Mouse (Mus musculus): ENCODE data around the gene Mrpl24. TPM values are rescaled to one million over a fixed set of nuclear protein-coding genes. Genes with fewer than 3 reads are reported as not detected.

Mrpl24 gene
- total RNA-seq, 2 experiments from 2014 or later: 44.6 to 54.9 TPM

DNA sequence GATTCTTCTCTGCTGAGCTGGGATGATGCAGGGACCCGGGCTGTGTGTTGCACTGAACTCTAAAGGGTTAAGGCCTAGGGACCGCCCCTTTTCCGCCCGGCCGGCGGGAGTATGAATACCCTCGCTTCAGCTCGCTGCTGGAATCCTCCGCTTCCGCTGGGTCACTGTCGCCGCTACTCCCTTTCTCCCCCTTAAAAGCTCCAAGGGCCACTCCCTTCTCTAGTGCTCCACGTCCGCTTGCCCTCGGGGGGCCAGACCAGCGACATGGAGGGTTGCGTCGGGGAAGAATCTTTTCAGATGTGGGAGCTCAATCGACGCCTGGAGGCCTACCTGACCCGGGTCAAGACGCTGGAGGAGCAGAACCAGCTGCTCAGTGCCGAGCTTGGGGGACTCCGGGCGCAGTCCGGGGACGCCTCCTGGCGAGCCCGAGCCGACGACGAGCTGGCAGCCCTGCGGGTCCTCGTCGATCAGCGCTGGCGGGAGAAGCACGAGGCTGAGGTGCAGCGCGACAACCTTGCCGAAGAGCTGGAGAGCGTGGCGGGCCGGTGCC is 51.7 kb downstream of the Mrpl24 start, which contains the start of gene Nes:
Nes (plus strand) TSS at position 140 of the 550 bp plus-strand sequence.
- intact Hi-C loops (cut with DNase I): loop anchor here (1.0 to 2.0 kb wide), 2 partner anchors 16 to 102 kb away; no protein-coding TSS in a partner anchor
- no peak for DNase-seq (ENCODE audit: low spot score in 2 of 2)

- intact Hi-C loops (cut with DNase I): loop anchor here (2.0 kb wide), 1 partner anchor 101 kb away; no protein-coding TSS in a partner anchor
- no peak for DNase-seq (ENCODE audit: low spot score in 2 of 2)
These were observed 52.3 kb downstream of the Mrpl24 start for GRCm38 (mm10) chr3:87971489-87972202.

DNA sequence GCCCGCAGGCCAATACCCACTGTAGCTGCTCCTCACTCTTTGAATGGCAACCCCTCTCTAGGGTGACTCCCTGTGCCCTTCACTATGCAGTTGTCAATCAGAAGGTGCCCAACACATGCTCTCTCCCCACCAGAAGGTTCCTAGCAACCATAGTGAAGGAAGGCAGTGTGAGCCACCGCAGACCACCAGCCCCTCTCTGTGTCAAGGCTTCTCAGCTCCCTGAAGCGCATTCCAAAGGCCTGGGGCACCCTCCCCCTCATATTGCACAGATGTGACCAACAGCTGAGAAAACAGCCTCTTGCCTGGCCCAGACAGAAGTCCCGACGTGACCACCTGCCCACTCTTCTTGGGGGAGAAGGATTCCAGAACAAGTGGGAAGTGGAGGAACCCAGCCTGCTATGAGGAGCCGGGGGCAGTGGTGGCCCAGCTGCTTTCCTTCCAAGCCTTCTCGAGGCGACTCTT is 52.9 kb downstream of the Mrpl24 start:
- DNase-seq (ENCODE audit: low spot score in 2 of 2): no peak

DNA sequence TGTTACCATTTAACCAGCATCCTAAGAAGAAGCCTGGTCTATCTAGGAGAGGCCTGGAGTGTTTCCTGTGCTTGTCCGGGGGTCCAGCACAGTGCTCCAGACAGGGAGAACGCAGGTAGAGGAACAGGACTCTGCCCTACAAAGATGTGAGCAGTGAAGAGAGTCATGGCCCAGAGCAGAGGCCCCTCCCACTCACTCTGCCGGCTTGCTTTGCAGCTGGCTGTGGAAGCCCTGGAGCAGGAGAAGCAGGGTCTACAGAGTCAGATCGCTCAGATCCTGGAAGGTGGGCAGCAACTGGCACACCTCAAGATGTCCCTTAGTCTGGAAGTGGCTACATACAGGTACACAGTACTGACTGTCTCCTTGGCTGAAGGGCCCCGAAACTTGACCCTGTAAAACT is 53.5 kb downstream of the Mrpl24 start:
- intact Hi-C loops (cut with DNase I): no loop called here
- DNase-seq (ENCODE audit: low spot score in 2 of 2): no peak

More for the DNA sequence above, 52.9 kb downstream of the Mrpl24 start:
- intact Hi-C loops (cut with DNase I): no loop called here

Other genes starting within 250 kb of the Mrpl24 start
- under 1 TPM in 1 of 2 experiments, not detected in 1; 0.49 TPM for gene Lrrc71, start 170.9 kb upstream of the Mrpl24 start, total RNA-seq (2021)
- under 1 TPM; 0.35 to 0.95 TPM for gene Ntrk1, start 124.3 kb upstream of the Mrpl24 start, total RNA-seq (2021)
- gene Insrr, start 122.6 kb upstream of the Mrpl24 start, total RNA-seq (2021): under 1 TPM; 0.39 to 0.77 TPM
- gene Pear1, start 95.2 kb upstream of the Mrpl24 start, total RNA-seq (2021): 1 to 10 TPM; 6.8 to 9.2 TPM
- gene Sh2d2a, start 72.8 kb upstream of the Mrpl24 start, total RNA-seq (2021): not detected
- gene Prcc, start 33.9 kb upstream of the Mrpl24 start, total RNA-seq (2021): 10 to 100 TPM; 59.8 to 63.6 TPM
- 100 to 1,000 TPM; 150 to 153 TPM for gene Hdgf, start 13.2 kb upstream of the Mrpl24 start, total RNA-seq (2021)
- gene Isg20l2, start 10.8 kb downstream of the Mrpl24 start, total RNA-seq (2021): 10 to 100 TPM; 12.9 to 14.3 TPM
- gene Rrnad1, start 11.2 kb downstream of the Mrpl24 start, total RNA-seq (2021): 10 to 100 TPM; 16.4 to 23.9 TPM
- gene Crabp2, start 29.2 kb downstream of the Mrpl24 start, total RNA-seq (2021): 1 to 10 TPM; 3.4 to 6.0 TPM
- gene Nes, start 51.6 kb downstream of the Mrpl24 start, total RNA-seq (2021): 1 to 10 TPM; 4.6 to 6.2 TPM
- gene Bcan, start 80.7 kb downstream of the Mrpl24 start, total RNA-seq (2021): 100 to 1,000 TPM; 251 to 278 TPM
- 10 to 100 TPM; 14.5 to 15.4 TPM for gene Hapln2, start 108.1 kb downstream of the Mrpl24 start, total RNA-seq (2021)
- 10 to 100 TPM; 14.9 to 17.5 TPM for gene Gpatch4, start 123.6 kb downstream of the Mrpl24 start, total RNA-seq (2021)
- gene Naxe, start 139.0 kb downstream of the Mrpl24 start, total RNA-seq (2021): 10 to 100 TPM; 61.7 to 74.4 TPM
- gene Ttc24, start 158.8 kb downstream of the Mrpl24 start, total RNA-seq (2021): not detected
- 1 to 10 TPM in 1 of 2 experiments, under 1 TPM in 1; 0.23 to 1.1 TPM for gene Iqgap3, start 162.5 kb downstream of the Mrpl24 start, total RNA-seq (2021)
- 100 to 1,000 TPM; 203 to 231 TPM for gene Mef2d, start 222.9 kb downstream of the Mrpl24 start, total RNA-seq (2021)

Data from left cerebral cortex, postnatal 36 days (tissue).